Mouse (Mus musculus) left cerebral cortex, adult 11 months (tissue): ENCODE data around the gene Erp27.
"Not testable (repeated sequence)": the region's sequence is repeated elsewhere in the genome, so short reads cannot be mapped to it uniquely, and the experiment has no call there.

Experiments
- DNase-seq: peaks from one replicate; pipeline ENCODE4 v3.0.0; 2022; ENCODE audit warnings: low spot score

Gene Erp27

GRCm38 (mm10) chr6:136922080-136922479 is at the start of gene Erp27:
Gene Erp27 (minus strand): TSS chr6:136922180.
- no peak for DNase-seq

- DNase-seq = not testable (repeated sequence)
Measured at GRCm38 (mm10) chr6:136968877-136969276, 46.9 kb upstream of the Erp27 start.

GRCm38 (mm10) chr6:136967466-136967865 is 45.5 kb upstream of the Erp27 start:
- no peak for DNase-seq

GRCm38 (mm10) chr6:136965912-136966311 is 43.9 kb upstream of the Erp27 start:
- no peak for DNase-seq

GRCm38 (mm10) chr6:136964609-136965510 is 42.9 kb upstream of the Erp27 start:
- DNase-seq = no peak

GRCm38 (mm10) chr6:136962957-136963356 is 41.0 kb upstream of the Erp27 start:
- no peak for DNase-seq

GRCm38 (mm10) chr6:136959131-136959530 is 37.2 kb upstream of the Erp27 start:
- DNase-seq = no peak

- DNase-seq = no peak
Measured at GRCm38 (mm10) chr6:136957062-136957461, 35.1 kb upstream of the Erp27 start.

- DNase-seq = no peak
Measured at GRCm38 (mm10) chr6:136955240-136955639, 33.3 kb upstream of the Erp27 start.

- DNase-seq = no peak
Measured at GRCm38 (mm10) chr6:136954715-136955114, 32.7 kb upstream of the Erp27 start.

- no peak for DNase-seq
Measured at GRCm38 (mm10) chr6:136954192-136954591, 32.2 kb upstream of the Erp27 start.

- DNase-seq = no peak
Measured at GRCm38 (mm10) chr6:136952930-136953329, 30.9 kb upstream of the Erp27 start.

- DNase-seq = no peak
Measured at GRCm38 (mm10) chr6:136950171-136950570, 28.2 kb upstream of the Erp27 start.

GRCm38 (mm10) chr6:136947716-136948115 is 25.7 kb upstream of the Erp27 start:
- no peak for DNase-seq

GRCm38 (mm10) chr6:136946943-136947342 is 25.0 kb upstream of the Erp27 start:
- DNase-seq = no peak

GRCm38 (mm10) chr6:136946241-136946640 is 24.3 kb upstream of the Erp27 start:
- DNase-seq = no peak

- no peak for DNase-seq
Measured at GRCm38 (mm10) chr6:136944511-136944910, 22.5 kb upstream of the Erp27 start.

GRCm38 (mm10) chr6:136943392-136943791 is 21.4 kb upstream of the Erp27 start:
- no peak for DNase-seq

GRCm38 (mm10) chr6:136942280-136942679 is 20.3 kb upstream of the Erp27 start:
- DNase-seq = no peak

GRCm38 (mm10) chr6:136941051-136942021 is 19.4 kb upstream of the Erp27 start, which contains the start of gene Arhgdib:
Gene Arhgdib (minus strand): TSS chr6:136941899.
- DNase-seq = no peak

- DNase-seq = no peak
Measured at GRCm38 (mm10) chr6:136940188-136940960, 18.4 kb upstream of the Erp27 start.
